In genomic region chr12:111938623-111939177, GRCm38 (mm10) we compare ENCODE assay signal across 12 mouse cellular contexts. TPM values are rescaled to one million over a fixed set of nuclear protein-coding genes. Genes with fewer than 3 reads are reported as not detected.
DNase-seq lines count a peak whose midpoint lies in the region; ATAC-seq and TF ChIP-seq lines count a peak whose summit lies in the region.
"Had no signal": no experiment of that assay in that cellular context is flagged by ENCODE, and none has a peak within 500 bp of the region (broad histone marks: within the 10 kb centered on the region; RNA-seq: fewer than 3 reads in every experiment).

No protein-coding gene starts in this region.

- TF ChIP-seq POLR2A in limb, embryonic 14.5 days (IDR thresholded peaks at IDR 0.05; ENCODE audit: borderline replicate concordance, extremely low read depth, insufficient read depth, insufficient read length), result no peak

- H3K4me3 ChIP-seq in hindbrain, embryonic 10.5 days, result no peak overlapping the region
- no peak overlapping the region for H3K4me3 ChIP-seq in hindbrain, embryonic 14.5 days (replicated peaks; ENCODE audit: low read length)
- no peak overlapping the region for H3K4me3 ChIP-seq in C2C12 (ENCODE audit: insufficient read depth, poor library complexity, severe bottlenecking)
- no peak overlapping the region for H3K4me3 ChIP-seq in limb, embryonic 14.5 days (replicated peaks; ENCODE audit: low read length)

- ATAC-seq in hindbrain, embryonic 14.5 days (ENCODE audit: low FRiP score), result no peak
- peak; percentile 89 for ATAC-seq in limb, embryonic 14.5 days (ENCODE audit: low FRiP score, low read depth)
- no peak for ATAC-seq in erythroid progenitor cell, adult 5-6 weeks (replicated peaks; ENCODE audit: low FRiP score, poor library complexity, severe bottlenecking)

- WGBS in hindbrain, embryonic 10.5 days, result 63% methylated on average over 1 of the region's 1 CpGs
- 82% methylated on average over 1 of the region's 1 CpGs for WGBS in hindbrain, embryonic 14.5 days
- WGBS in limb, embryonic 14.5 days, result 6% methylated on average over 1 of the region's 1 CpGs

- no peaks in the 10 kb centered on the region for H3K9me3 ChIP-seq in hindbrain, embryonic 10.5 days
- H3K9me3 ChIP-seq in hindbrain, embryonic 14.5 days (ENCODE audit: control insufficient read depth, low read length), result no peaks in the 10 kb centered on the region
- no peaks in the 10 kb centered on the region for H3K9me3 ChIP-seq in limb, embryonic 14.5 days (ENCODE audit: control insufficient read depth, low read length)

- DNase-seq in hindbrain, embryonic 10.5 days (ENCODE audit: low spot score), result no peak
- DNase-seq in hindbrain, embryonic 14.5 days (ENCODE audit: low spot score), result no peak
- DNase-seq in embryo, embryonic 10.5 days (ENCODE audit: low spot score), result peak; percentile 66
- peak; percentile 77 for DNase-seq in limb, embryonic 14.5 days (ENCODE audit: low spot score)
- no peak for DNase-seq in spleen, postnatal 4 days (ENCODE audit: low spot score in 2 of 2)
- no peak for DNase-seq in thymus, postnatal 14 days
- DNase-seq: adrenal gland, postnatal 36 days; cerebellum, adult 9-11 months; kidney, adult 9 months had no signal

- H3K4me1 ChIP-seq in hindbrain, embryonic 10.5 days (replicated peaks), result peaks cover 38% of the 10 kb centered on the region
- H3K4me1 ChIP-seq in hindbrain, embryonic 14.5 days (replicated peaks; ENCODE audit: control insufficient read depth, insufficient read depth, low read length), result 0 out of 2 replicates have a peak, but pooled peaks cover 12% of the 10 kb centered on the region
- H3K4me1 ChIP-seq in limb, embryonic 14.5 days (ENCODE audit: control insufficient read depth, insufficient read depth, low read length), result peaks cover 44% of the 10 kb centered on the region

- H3K27me3 ChIP-seq in hindbrain, embryonic 10.5 days (ENCODE audit: insufficient read depth, poor library complexity, severe bottlenecking), result no peaks in the 10 kb centered on the region
- H3K27me3 ChIP-seq in hindbrain, embryonic 14.5 days (ENCODE audit: control insufficient read depth, insufficient read depth, low read length), result no peaks in the 10 kb centered on the region
- no peaks in the 10 kb centered on the region for H3K27me3 ChIP-seq in C2C12 (ENCODE audit: control insufficient read depth, insufficient read depth, insufficient read length)
- no peaks in the 10 kb centered on the region for H3K27me3 ChIP-seq in limb, embryonic 14.5 days (ENCODE audit: control insufficient read depth, insufficient read depth, low read length)

- H3K9ac ChIP-seq in hindbrain, embryonic 14.5 days, result no peak overlapping the region
- no peak overlapping the region for H3K9ac ChIP-seq in limb, embryonic 14.5 days (ENCODE audit: low read depth, low read length, severe bottlenecking)

- no peaks in the 10 kb centered on the region for H3K79me3 ChIP-seq in C2C12 (ENCODE audit: low read depth)

- H3K36me3 ChIP-seq in hindbrain, embryonic 10.5 days, result no peaks in the 10 kb centered on the region
- H3K36me3 ChIP-seq in hindbrain, embryonic 14.5 days (replicated peaks; ENCODE audit: control insufficient read depth, insufficient read depth), result no peaks in the 10 kb centered on the region
- H3K36me3 ChIP-seq in C2C12 (ENCODE audit: control insufficient read depth, insufficient read depth), result no peaks in the 10 kb centered on the region
- no peaks in the 10 kb centered on the region for H3K36me3 ChIP-seq in limb, embryonic 14.5 days (ENCODE audit: control insufficient read depth, insufficient read depth, low read length)

- no peak overlapping the region for H3ac ChIP-seq in C2C12 (ENCODE audit: control insufficient read depth, insufficient read length, low read depth)

- H3K4me2 ChIP-seq in hindbrain, embryonic 14.5 days (replicated peaks), result no peak overlapping the region
- H3K4me2 ChIP-seq in limb, embryonic 14.5 days (replicated peaks; ENCODE audit: low read depth, low read length, severe bottlenecking), result no peak overlapping the region

- H3K27ac ChIP-seq in hindbrain, embryonic 10.5 days, result 0 out of 2 replicates have a peak overlapping the region, but pooled peaks have one; percentile 73
- no peak overlapping the region for H3K27ac ChIP-seq in hindbrain, embryonic 14.5 days
- H3K27ac ChIP-seq in limb, embryonic 14.5 days (replicated peaks; ENCODE audit: low read depth, low read length), result peak overlapping the region; percentile 88

- H3K79me2 ChIP-seq in C2C12 (ENCODE audit: control insufficient read depth, insufficient read depth), result no peaks in the 10 kb centered on the region

- TF ChIP-seq CTCF in C2C12 (IDR thresholded peaks at IDR 0.05; ENCODE audit: control insufficient read depth, insufficient read depth, insufficient read length), result no peak

TF ChIP-seq in C2C12, 6 proteins besides CTCF, POLR2A, EP300 and RAD21:
- peak; percentile 63 for TF ChIP-seq MAX (IDR thresholded peaks at IDR 0.05)
- TF ChIP-seq FOSL1 (IDR thresholded peaks at IDR 0.05; ENCODE audit: insufficient read depth, low read length, poor library complexity, severe bottlenecking), result no peak
- TF ChIP-seq USF1 (IDR thresholded peaks at IDR 0.05; ENCODE audit: low read depth), result no peak
- TF ChIP-seq CEBPB (IDR thresholded peaks at IDR 0.05; ENCODE audit: low read depth), result no peak

RNA-seq across cellular contexts. Expression of gene Atp5mpl, which starts 28.1 kb away (rescaled TPM):
- polyA plus RNA-seq in hindbrain, embryonic 10.5 days (2016; fragmentation: Nextera tagmentation; extraction: Ambion mirVana), result 593 and 677 TPM in 2 replicates
- 789 and 991 TPM in 2 replicates for polyA plus RNA-seq in hindbrain, embryonic 14.5 days (2014; fragmentation: Nextera tagmentation; extraction: Ambion mirVana)
- 608 TPM for polyA plus RNA-seq in C2C12 (2012; fragmentation: generic; extraction: Trizol)
- 162 and 174 TPM in 2 replicates for polyA plus RNA-seq in limb, embryonic 14.5 days (2012; rRNA removed)
- 598 and 677 TPM in 2 replicates for polyA plus RNA-seq in limb, embryonic 14.5 days (2014; fragmentation: Nextera tagmentation; extraction: Ambion mirVana)
- total RNA-seq in erythroid progenitor cell, adult 5-6 weeks (2015; ENCODE audit: low replicate concordance), result 132 and 273 TPM in 2 replicates
- total RNA-seq in erythroid progenitor cell, adult 5-6 weeks (2017; ENCODE audit: low replicate concordance), result 69.3 and 71.9 TPM in 2 replicates

RNA-seq across cellular contexts. Expression of gene Ppp1r13b, which starts 30.8 kb away (rescaled TPM):
- polyA plus RNA-seq in hindbrain, embryonic 10.5 days (2016; fragmentation: Nextera tagmentation; extraction: Ambion mirVana), result 4.5 and 6.2 TPM in 2 replicates
- polyA plus RNA-seq in hindbrain, embryonic 14.5 days (2014; fragmentation: Nextera tagmentation; extraction: Ambion mirVana), result 38.0 and 43.3 TPM in 2 replicates
- polyA plus RNA-seq in C2C12 (2012; fragmentation: generic; extraction: Trizol), result 4.8 TPM
- polyA plus RNA-seq in limb, embryonic 14.5 days (2012; rRNA removed), result 16.8 and 18.5 TPM in 2 replicates
- 17.3 and 19.4 TPM in 2 replicates for polyA plus RNA-seq in limb, embryonic 14.5 days (2014; fragmentation: Nextera tagmentation; extraction: Ambion mirVana)
- total RNA-seq in erythroid progenitor cell, adult 5-6 weeks (2015; ENCODE audit: low replicate concordance), result 9.7 and 14.7 TPM in 2 replicates
- 6.7 and 12.2 TPM in 2 replicates for total RNA-seq in erythroid progenitor cell, adult 5-6 weeks (2017; ENCODE audit: low replicate concordance)

RNA-seq across cellular contexts. Expression of gene Tdrd9, which starts 32.7 kb away (rescaled TPM):
- 1.0 and 1.2 TPM in 2 replicates for polyA plus RNA-seq in hindbrain, embryonic 10.5 days (2016; fragmentation: Nextera tagmentation; extraction: Ambion mirVana)
- 0.18 and 0.48 TPM in 2 replicates for polyA plus RNA-seq in hindbrain, embryonic 14.5 days (2014; fragmentation: Nextera tagmentation; extraction: Ambion mirVana)
- polyA plus RNA-seq in C2C12 (2012; fragmentation: generic; extraction: Trizol), result 0.20 TPM
- polyA plus RNA-seq in limb, embryonic 14.5 days (2012; rRNA removed), result 0.78 and 0.81 TPM in 2 replicates
- polyA plus RNA-seq in limb, embryonic 14.5 days (2014; fragmentation: Nextera tagmentation; extraction: Ambion mirVana), result 0.23 and 0.40 TPM in 2 replicates
- total RNA-seq in erythroid progenitor cell, adult 5-6 weeks (2015; ENCODE audit: low replicate concordance), result not detected in 2 replicates
- not detected in 2 replicates for total RNA-seq in erythroid progenitor cell, adult 5-6 weeks (2017; ENCODE audit: low replicate concordance)

RNA-seq across cellular contexts. Expression of gene Rd3l, which starts 42.4 kb away (rescaled TPM):
- polyA plus RNA-seq in hindbrain, embryonic 10.5 days (2016; fragmentation: Nextera tagmentation; extraction: Ambion mirVana), result not detected in 2 replicates
- polyA plus RNA-seq in hindbrain, embryonic 14.5 days (2014; fragmentation: Nextera tagmentation; extraction: Ambion mirVana), result not detected in 2 replicates
- not detected for polyA plus RNA-seq in C2C12 (2012; fragmentation: generic; extraction: Trizol)
- polyA plus RNA-seq in limb, embryonic 14.5 days (2012; rRNA removed), result not detected in 2 replicates
- not detected in 2 replicates for polyA plus RNA-seq in limb, embryonic 14.5 days (2014; fragmentation: Nextera tagmentation; extraction: Ambion mirVana)
- total RNA-seq in erythroid progenitor cell, adult 5-6 weeks (2015; ENCODE audit: low replicate concordance), result not detected in 2 replicates
- total RNA-seq in erythroid progenitor cell, adult 5-6 weeks (2017; ENCODE audit: low replicate concordance), result not detected in 2 replicates
- total RNA-seq: adrenal gland, postnatal 36 days; gastrocnemius, adult 18-20 months had no signal

Comparison
In these comparisons a context has a peak if more than half of its experiments do, and no peak if none do; other contexts are left out.
1. DNase-seq: peak in embryo, embryonic 10.5 days (single experiment) and limb, embryonic 14.5 days (single experiment); none in hindbrain, embryonic 10.5 days (single experiment), hindbrain, embryonic 14.5 days (single experiment), spleen, postnatal 4 days (0 of 2) and thymus, postnatal 14 days (single experiment).